Mouse (Mus musculus) CH12.LX (cell line): ENCODE measurements around the gene Cyth3.

Experiments
- CTCF ChIP-seq, 2 experiments: IDR thresholded peaks in 1 of 2; conservative IDR thresholded peaks in 1 of 2; 2 replicates each; pipeline ENCODE4 v1.5.1; 2011 to 2012; ENCODE audit warnings: low read depth in 2 of 2, low read length in 2 of 2, improper control_type of control experiment in 1 of 2, inconsistent platforms in 1 of 2, mild to moderate bottlenecking in 1 of 2, moderate library complexity in 1 of 2
- E2F4 ChIP-seq: IDR thresholded peaks from 2 replicates; pipeline ENCODE4 v1.6.1; 2011; ENCODE audit warnings: low read depth, low read length, improper control_type of control experiment; ENCODE audit not compliant: insufficient replicate concordance
- GABPA ChIP-seq: IDR thresholded peaks from 2 replicates; pipeline ENCODE4 v1.6.1; 2012; ENCODE audit warnings: low read depth, low read length, improper control_type of control experiment, inconsistent platforms; ENCODE audit not compliant: insufficient replicate concordance
- MAFK ChIP-seq: IDR thresholded peaks from 2 replicates; pipeline ENCODE4 v1.6.1; 2011; ENCODE audit warnings: low read length, improper control_type of control experiment; ENCODE audit not compliant: insufficient replicate concordance
- POLR2A ChIP-seq: IDR thresholded peaks from 2 replicates; pipeline ENCODE4 v1.6.1; 2011; ENCODE audit warnings: low read depth, mild to moderate bottlenecking, improper control_type of control experiment, low read length
- POLR2AphosphoS2 ChIP-seq: IDR thresholded peaks from 2 replicates; pipeline ENCODE4 v1.6.1; 2011; ENCODE audit warnings: low read depth, low read length, improper control_type of control experiment
- ZMIZ1 ChIP-seq: IDR thresholded peaks from 2 replicates; pipeline ENCODE4 v1.6.1; 2012; ENCODE audit warnings: low read depth, mild to moderate bottlenecking, inconsistent platforms, low read length, improper control_type of control experiment
- ZNF384 ChIP-seq: IDR thresholded peaks from 2 replicates; pipeline ENCODE4 v1.6.1; 2012; ENCODE audit warnings: low read depth, low read length, improper control_type of control experiment, inconsistent platforms

DNA sequence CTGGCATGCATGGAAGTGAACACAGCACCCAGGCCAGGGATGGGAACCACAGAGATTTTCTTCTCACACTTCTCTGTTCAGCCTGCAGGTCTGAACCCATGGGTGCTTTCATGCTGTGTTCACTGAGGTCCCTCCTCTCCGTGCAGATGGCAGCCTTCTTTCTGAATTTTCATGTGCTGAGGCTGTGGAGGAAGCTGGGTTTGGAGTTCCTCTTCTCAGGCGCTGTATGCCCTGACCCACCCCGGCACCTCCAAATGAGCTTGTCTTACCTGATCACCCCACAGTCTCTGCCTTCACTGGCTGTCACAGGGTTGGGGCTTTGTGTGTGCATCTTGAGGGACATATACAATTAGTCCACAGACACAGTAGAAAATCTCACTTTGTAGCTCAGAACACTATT lies 65.3 kb downstream of the Cyth3 start:
- TF ChIP-seq GABPA = no peak
- no peak for TF ChIP-seq CTCF (conservative IDR thresholded peaks at IDR 0.05 in 1 of 2, IDR thresholded peaks at IDR 0.05 in 1 of 2; ENCODE audit: low read depth in 2 of 2, low read length in 2 of 2)
- TF ChIP-seq POLR2AphosphoS2 = no peak
- no peak for TF ChIP-seq E2F4
- TF ChIP-seq ZNF384 = no peak
- TF ChIP-seq MAFK = no peak
- TF ChIP-seq POLR2A = no peak
- no peak for TF ChIP-seq ZMIZ1
